Mouse (Mus musculus) kidney, postnatal 36 days (tissue): Measurements from ENCODE around the gene Coro7.

ENCODE experiments used
- DNase-seq, 2 experiments: peaks; one replicate each; pipeline ENCODE4 v3.0.0; 2021 to 2022; ENCODE audit warnings: mixed read lengths in 2 of 2

The Coro7 gene

DNA sequence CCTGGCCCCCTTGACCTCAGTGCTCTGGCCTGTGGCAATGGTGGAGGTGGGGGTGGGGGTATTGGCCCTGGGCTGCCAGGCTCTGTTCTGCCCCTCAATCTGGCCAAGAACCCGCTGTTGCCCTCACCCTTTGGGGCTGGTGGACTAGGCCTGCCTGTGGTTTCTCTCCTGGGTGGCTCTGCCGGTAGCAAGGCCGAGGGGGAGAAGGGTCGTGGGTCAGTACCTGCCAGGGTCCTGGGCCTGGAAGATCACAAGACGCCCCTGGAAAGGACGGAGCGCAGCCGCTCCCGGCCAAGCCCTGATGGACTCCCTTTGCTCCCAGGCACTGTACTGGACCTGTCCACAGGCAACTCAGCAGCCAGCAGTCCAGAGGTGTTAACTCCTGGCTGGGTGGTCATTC, 65.8 kb downstream of the Coro7 start:
- peak in 1 of 2 experiments; percentile 34 for DNase-seq

DNA sequence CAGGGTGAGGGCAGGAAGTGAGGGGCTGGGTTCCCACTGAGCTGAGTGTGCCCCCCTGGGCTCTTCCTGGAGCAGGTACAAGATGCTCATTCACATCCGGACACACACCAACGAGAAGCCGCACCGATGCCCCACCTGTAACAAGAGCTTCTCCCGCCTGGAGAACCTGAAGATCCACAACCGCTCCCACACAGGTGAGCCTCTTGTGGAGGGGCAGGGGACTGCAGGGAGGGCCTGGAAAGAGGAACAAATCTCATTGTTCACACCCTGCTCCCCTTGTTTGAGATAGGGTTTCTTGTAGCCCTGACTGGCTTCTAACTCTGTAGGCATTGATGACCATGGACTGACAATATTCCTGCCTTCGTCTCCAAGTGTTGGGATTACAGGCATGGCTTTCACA, 67.9 kb downstream of the Coro7 start:
- peak in 1 of 2 experiments; percentile 53 for DNase-seq

DNA sequence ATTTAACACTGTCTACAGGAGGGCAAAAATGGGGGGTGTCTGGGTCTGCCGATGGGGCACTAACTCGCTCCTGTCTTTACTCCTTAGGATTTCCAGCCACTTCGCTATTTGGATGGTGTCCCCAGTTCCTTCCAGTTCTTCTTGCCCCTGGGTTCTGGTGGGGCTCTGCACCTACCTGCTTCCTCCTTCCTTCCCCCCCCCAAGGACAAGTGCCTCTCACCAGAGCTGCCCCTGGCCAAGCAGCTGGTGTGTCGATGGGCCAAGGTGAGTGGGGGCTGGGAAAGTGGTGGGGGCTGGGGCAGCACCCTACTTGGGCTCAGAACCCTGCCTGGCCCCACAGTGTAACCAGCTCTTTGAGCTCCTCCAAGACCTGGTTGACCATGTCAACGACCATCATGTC, 68.4 kb downstream of the Coro7 start:
- DNase-seq = no peak

DNA sequence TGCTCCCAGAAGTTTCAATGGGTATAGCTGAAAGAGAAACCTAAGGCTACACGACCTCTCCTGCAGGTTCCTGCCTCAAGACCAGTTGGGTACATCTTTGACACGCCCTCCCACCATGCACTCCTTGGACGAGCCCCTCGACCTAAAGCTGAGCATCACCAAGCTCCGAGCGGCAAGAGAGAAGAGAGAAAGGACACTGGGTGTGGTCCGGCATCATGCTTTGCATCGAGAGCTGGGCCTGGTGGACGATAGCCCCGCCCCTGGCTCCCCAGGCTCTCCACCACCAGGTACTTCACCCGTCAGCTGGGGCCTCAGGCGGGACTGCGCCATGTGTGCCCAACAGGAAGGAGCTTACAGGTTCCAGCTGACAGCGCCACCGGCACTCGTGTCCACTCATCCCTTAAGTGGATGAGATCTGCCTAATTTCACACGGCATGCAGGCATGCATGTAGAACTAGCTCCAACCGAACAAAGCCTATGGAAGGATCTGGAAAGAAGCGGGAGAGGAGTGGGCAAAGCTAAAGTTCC, 71.0 kb downstream of the Coro7 start:
- DNase-seq = peak in 1 of 2 experiments; percentile 54

DNA sequence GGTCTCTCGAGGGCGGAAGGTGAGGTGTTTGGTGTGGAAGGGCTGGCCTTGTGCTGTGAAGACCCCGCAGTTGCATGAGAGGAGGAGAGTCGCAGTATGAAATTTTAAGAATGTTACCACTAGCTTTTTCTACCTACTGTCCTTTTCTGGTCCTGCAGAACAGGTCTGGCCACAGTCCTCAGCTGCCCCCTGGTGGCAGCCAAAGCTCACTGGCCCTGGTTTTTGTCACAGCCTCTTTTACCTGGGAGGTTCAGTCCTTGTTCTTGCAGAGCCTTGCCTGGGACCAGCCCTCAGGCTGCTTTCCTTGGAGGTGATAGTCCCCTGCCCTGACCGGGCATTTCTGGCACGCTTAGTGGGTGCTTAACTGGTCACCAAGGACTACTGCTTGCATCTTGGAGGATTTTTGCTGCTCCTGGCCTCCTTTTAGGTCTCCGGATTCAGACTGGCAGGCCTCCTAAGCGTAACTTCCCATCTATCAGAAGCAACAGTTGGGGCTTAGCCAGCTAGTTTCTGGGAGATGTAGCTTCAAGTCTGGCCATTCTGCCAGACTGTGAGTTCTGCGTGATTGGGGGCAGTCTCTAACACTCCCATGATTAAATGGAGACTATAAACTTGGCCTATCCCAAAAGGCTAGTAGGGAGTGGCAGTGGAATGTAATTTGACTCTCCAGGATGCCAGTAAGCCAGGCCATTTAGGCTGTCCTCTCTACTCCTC, 71.6 kb downstream of the Coro7 start:
- peak; percentile 87 to 93 for DNase-seq

DNA sequence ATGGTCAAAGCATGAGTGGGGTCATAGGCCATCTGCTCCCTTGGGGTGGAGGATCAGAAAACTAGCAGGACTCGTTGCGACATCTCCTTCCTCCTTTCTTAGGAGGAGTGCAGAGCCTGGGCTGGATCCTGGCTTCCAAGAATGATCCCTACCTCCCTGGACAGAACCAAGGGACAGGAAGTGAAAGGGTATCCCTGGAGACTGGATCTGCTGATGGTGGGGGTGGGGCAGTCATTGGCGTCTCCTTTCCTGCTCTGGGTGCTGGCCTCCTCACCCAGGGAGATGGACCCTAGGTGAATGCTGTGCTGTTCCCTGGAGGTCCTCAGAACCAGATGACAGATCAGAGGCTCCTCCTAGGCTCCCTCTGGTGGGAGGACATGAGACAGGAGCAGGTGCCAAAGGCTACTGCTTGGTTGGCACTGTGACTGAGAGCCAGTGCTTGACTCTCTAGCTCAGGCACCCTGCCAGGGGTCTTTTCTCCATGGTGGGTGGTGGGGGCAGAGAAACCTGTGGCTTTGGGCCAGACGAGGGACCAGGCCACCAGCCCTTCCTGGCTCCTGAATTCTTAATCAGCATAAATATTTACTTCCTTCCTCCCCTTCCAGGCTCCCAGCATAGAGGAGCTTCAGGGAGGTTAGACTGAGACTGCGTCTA, 73.0 kb downstream of the Coro7 start:
- DNase-seq = peak; percentile 79 to 83

DNA sequence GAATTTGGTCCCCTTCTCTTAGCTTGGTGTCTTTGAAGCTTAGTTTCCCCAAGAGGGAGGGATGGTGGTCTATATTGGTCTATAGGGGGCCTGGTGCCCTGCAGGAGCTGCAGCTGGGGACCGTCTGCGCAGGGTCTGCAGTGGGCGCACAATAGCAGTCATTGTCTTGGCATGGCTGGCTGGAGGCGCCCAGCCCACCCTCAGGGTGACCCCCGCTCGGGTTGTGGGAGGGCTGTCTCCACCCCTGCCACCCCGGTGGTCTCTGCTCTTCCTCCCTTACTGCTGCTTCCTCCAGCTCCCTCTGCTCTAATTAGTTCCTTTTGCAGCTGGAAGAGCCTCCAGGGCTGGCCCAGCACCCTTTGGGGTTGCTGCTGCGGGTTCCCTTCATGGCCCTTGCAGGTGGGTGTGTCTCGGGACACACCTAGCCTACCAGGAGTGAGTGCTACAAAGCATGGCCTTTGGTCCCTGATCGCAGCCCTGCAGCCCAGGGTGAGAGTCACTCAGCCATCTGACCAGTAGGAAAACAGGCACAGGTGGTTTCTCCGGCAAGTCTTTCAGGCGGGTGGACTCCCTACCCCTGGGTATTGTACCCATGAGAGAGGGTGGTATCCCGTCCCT, 74.0 kb downstream of the Coro7 start:
- DNase-seq = peak in 1 of 2 experiments; percentile 65

DNA sequence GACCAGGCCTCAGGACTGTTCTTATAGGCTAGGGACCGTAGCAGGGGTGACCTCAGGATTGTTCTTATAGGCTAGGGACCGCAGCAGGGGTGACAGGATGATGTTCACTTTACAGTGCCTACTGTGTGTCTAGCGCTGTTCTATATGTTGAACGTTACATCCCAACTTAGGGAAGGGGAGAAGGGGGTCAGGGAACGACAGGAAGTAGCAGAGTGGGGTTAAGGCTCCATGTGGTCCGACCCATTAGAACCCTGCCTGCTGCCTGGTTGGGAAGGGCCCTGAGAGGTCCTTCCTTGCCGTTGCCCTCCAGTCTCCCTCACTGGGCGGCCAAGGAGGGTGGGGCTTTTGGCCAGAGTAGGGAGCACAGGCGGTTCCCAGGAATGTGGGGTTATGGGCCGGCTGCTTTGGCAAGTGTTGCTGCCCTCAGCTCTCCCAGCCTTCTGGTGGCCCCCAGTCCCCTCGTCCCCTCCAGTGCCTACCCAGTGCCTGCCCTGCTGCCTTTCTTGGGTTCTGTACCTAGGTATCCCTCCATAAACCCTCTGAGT, 75.2 kb downstream of the Coro7 start:
- peak; percentile 70 to 76 for DNase-seq

DNA sequence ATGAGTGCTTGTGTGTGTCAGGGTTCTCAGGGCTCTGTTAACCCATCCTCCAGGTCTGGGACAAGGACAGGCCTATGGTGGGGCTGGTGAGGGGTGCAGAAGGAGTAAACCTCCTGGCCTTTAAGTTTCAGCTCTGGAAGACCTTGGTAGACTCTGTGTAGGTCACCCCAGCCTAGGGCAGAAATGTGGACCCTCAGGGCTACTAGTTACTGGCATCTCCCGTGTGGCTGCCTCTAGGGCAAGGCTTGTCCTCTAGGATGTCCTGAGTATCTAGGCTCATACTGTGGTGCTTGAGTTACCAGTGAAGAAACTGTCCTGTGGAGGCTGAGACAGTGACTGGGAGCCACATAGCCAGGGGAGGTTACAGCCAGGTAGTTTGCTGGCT, 76.1 kb downstream of the Coro7 start:
- DNase-seq = no peak

DNA sequence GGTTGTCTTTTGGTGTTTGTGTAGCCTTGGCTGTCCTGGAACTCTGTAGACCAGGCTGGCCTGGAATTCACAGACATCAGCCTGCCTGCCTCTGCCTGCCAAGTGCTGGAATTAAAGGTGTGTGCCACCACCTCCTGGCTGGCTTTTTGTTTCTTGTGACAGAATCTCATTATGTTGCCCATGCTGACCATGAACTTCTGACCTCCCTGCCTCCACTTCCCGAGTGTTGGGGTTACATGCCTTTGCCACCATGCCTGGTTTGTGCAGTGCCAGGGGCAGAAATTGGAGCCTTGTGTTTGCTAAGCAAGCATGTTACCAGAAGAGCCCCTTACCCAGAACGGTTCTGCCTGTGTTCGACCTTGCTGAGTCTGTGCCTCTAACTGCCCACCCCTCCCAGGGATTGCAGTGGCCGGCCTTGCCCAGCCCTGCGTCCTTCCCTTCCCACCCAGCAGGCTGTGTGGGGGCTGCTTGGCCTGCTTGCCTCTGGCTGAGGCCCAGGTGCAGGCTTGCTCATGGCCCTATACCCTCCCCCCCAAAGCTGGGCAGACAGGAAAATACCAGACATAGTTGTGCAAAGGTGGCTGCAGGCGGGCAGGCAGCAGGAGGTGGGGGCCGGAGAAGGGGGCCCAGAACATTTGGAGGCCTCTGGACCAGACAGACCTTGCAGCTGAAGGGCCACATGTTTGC, 76.7 kb downstream of the Coro7 start:
- DNase-seq = peak; percentile 81 to 90

DNA sequence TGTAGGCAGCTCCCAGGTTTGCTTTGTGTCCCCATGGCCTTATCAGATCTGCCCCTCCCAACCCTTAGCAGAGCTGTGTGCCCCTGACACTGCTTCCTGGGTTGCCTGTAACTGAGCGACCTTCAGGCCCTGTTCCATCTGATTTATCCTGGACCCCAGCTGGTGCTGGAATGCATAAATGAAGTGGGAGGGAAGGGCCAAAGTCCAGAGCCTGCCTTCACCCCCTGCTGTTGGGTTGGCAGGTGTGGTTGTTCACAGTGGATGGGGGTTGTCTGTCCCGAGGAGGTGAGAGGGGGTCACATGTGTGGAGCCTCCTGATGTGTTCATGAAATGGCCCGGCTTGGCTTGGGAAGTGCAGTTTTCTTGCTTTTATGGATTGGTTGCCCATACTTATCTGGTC, 77.4 kb downstream of the Coro7 start:
- DNase-seq = peak; percentile 88 to 94

DNA sequence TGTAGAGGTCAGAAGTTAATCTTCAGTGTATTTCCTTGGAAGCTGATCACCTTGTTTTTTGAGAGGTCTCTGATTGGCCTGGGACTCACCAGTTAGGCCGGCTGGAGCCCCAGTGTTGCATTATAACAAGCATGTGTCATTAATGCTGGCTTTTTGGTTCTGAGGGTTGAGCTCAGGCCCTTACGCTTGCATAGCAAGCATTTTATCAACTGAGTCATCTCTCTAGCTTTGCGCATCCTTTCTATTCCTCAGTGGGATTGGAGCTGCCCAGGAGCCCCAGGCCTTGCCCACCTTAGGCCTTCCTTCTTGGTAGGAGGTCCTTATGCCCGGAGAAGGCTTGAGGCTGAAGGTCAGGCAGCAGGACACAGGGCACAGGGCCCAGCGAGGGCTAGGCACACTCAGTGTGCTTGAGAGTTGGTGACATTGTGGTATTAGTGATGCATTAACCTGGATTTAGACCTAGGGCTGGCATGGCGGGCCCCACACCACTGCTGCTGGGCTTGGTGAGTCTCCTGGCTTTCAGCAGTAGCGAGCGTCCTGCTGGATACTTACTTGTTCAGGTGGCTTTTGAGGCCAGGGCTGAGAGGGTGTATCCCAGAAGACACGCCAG, 78.8 kb downstream of the Coro7 start:
- DNase-seq = peak; percentile 83 to 88

DNA sequence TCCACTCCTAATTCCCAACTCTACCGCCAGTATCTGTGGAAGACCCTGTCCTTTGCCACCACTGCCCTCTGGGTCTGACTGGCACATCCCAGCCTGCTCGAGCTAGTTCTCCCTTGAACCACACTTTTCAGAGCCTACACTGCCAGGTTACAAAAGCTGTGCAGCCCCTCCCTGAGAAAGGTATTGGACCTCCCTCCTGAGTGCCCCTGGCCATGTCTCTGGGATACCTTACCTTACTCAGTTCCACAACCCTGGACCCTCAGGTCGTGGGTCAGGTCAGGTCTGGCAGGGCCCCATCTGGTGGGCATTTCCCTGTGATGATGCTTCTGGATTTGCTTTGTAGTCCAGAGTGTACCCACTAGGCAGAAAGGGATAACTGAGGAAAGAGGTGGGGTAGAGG, 80.0 kb downstream of the Coro7 start:
- peak in 1 of 2 experiments; percentile 26 for DNase-seq

DNA sequence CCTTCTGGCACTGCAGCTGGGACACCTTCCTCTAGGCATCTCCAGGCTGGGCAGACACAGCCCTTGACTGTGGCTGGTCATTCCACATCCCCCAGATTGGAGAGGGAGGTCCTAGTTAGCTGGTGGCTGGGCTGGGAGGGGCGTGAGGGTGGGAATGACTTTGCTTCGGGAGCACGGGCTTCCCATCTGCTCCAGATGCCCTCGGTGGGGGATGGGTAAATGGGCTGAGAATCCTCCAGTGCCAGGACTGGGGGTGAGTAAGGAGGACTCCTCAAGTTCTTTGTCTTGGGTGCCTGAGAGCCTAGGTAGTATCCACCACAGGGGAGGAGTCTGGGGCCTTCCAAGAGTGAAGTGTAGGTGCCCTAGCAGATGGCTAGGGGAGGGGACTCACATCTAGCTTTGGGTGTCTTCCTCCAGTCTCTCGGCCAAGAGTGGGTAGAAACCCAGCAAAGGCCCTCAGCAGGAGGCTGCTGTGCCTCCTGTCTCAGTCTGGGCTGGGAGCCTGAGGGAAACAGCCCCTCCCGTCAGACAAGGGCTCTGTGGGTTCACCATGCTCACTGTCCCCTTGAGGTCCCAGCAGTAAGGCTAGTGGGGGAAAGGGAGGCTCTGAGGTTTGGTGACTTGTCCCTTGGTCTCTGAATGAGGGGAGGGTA, 80.6 kb downstream of the Coro7 start:
- peak in 1 of 2 experiments; percentile 53 for DNase-seq

DNA sequence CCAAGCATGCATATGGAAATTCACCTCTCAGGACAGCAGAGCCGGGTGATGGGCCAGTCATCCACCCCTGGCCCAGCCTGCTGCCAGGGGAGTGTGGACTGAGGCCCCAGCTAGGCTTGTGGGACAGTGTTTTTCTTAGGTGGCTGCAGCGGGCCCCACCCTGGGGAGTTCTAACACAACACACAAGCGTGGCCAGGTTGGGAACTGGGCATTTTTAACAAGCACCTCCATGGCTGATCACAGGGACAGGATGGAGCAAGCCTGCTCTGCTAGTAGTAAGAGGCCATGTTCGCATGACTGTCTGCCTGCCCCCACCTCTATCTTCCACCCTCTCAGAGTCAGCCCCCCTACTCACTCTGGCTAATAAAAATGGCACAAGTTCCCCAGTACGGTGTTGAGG, 81.5 kb downstream of the Coro7 start:
- no peak for DNase-seq

DNA sequence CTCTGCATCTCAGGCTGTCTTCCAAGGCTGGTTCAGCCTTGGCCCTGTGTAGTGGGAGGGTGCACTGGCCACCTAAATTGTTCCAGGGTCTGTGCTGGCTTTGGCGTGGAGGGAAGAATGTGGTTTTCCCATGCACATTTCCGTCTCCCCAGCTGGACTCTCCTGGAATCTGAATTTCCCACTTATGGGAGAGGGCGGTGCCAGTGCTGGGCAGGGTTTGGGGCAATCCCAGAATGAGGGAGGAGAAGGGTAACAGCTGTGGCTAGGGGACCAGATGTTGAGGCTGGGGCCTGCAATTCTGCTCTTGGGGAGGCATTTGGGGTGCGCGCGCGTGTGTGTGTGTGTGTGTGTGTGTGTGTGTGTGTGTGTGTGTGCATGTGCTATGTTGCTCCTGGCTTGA, 82.3 kb downstream of the Coro7 start:
- DNase-seq = peak in 1 of 2 experiments; percentile 37

DNA sequence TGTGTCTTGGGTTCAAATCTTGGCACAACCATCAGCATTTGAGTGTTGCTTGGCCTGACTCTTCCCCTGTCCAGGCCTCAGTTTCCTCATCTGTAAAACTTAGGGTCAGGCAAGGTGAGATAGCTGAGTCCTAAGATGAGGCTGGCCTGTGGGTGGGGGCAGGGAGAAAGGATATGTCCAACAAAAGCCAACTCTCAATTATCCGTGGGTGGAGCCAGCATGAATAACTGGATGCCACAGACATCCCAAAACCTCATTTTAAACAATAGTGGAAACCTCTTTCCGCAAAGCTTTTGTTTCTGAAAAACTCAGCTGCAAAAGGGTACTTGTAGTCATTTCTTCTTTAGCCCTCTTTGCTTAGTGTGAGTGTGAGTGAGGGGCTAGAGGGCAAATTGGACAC, 82.7 kb downstream of the Coro7 start:
- DNase-seq = no peak

DNA sequence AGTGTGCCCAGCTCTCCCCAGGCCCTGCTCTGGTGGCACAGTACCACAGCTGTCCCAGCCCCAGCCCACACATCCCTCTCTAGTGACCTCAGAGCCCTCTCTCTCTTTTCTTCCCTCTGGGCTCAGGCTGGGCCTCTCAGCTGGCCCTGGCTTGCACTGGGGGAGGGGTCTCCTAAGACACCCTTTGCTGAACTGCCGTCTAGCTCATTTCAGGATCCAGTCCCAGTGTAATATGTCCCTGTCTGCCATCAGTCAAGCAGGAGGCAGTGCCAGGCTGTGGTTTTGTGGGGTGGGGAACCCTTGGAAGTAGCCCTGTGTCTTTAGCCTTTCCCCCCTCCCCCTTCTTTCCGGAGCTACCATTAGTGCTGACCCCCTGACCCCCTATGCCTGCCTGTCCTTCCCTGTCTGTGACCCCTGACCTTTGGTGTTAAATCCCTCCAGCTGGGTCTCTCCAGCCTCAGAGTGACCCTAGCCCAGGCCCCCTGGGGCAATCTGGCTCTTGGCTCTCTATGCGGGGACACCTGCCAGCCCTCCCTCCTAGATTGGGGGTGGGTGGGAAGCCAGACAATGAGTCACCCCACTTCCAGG, 83.3 kb downstream of the Coro7 start:
- DNase-seq = no peak

DNA sequence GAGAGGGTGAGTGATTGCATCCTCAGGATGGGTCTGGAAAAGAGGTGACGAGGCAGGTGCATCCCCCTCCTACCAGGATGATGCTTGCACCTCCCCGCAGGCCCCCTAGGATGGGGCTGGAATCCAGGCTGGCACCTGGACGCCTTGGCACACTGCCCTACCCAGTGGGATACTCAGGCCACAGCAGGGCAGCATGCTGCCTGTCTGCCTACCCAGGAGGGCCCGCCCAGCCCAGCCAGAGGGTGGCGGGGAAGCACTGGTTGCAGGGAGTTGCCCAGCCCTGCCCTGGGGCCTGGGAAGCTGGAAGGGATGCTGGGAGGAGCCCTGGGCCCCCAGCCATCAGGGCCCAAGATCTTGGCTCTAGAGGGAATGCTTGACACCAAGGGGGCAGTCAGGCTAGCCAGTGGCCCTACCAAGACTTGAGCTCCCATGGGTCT, 84.0 kb downstream of the Coro7 start:
- DNase-seq = peak; percentile 88 to 91

DNA sequence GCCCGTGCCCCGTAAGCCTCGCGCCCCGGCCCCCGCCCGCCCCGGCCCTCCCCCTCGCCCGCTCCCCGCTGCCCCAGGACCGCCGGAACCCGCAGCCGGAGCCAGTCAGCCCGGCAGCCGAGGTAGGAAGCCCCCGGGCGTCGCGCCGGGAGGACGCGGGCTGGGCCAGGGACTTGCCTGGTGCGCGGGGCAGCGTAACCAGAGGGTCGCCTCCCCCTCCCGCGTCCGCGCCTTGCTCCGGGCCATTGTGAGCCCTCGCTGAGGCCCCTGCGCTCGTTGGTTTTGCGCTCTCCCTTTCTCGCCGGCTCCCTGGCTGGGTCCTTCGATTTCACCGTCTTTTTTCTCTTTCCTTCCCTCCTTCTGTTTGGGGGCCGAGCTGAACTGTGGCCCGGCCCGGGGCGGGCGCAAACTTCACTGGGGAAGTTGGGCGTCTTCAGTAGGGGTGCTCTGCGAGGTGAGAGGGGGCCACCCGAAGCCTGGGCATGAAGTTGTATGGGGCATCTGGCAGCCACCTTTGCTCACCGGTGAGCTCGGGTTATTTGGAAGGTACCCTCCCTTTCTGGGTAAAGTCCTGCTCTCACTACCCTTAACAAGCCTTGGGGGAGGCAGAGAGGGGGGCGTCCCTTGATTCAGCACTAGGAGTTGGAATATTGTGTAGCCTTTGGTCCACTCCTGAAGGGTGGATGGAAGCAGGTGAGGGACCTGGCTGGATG, 84.6 kb downstream of the Coro7 start:
- peak in 1 of 2 experiments; percentile 50 for DNase-seq
